Mouse (Mus musculus): ENCODE measurements at regions not wholly inside any gene's neighbourhood (a gene's known extent, or its start where the extent isn't known, plus 50 kb on each side); places are given as distances from the start of the nearest gene placed in this dataset.

- no peak for DNase-seq (ENCODE audit: low spot score in 2 of 2)
These were observed 489.6 kb downstream of the Fam19a5 start for GRCm38 (mm10) chr15:88033725-88034124.

- DNase-seq (ENCODE audit: low spot score in 2 of 2): no peak
These were observed 491.4 kb downstream of the Fam19a5 start for GRCm38 (mm10) chr15:88035486-88035885.

GRCm38 (mm10) chr15:88036146-88037000 lies 492.3 kb downstream of the Fam19a5 start:
- no peak for DNase-seq (ENCODE audit: low spot score in 2 of 2)

GRCm38 (mm10) chr15:88037606-88038005 lies 493.5 kb downstream of the Fam19a5 start:
- no peak for DNase-seq (ENCODE audit: low spot score in 2 of 2)

GRCm38 (mm10) chr15:88042821-88043220 lies 498.7 kb downstream of the Fam19a5 start:
- DNase-seq (ENCODE audit: low spot score in 2 of 2): no peak

GRCm38 (mm10) chr15:88058071-88058470 lies 514.0 kb downstream of the Fam19a5 start:
- no peak for DNase-seq (ENCODE audit: low spot score in 2 of 2)

- no peak for DNase-seq (ENCODE audit: low spot score in 2 of 2)
These were observed 516.8 kb downstream of the Fam19a5 start for GRCm38 (mm10) chr15:88060935-88061334.

- no peak for DNase-seq (ENCODE audit: low spot score in 2 of 2)
These were observed 518.9 kb downstream of the Fam19a5 start for GRCm38 (mm10) chr15:88063041-88063440.

GRCm38 (mm10) chr15:88068476-88068875 lies 524.4 kb downstream of the Fam19a5 start:
- no peak for DNase-seq (ENCODE audit: low spot score in 2 of 2)

- DNase-seq (ENCODE audit: low spot score in 2 of 2): no peak
These were observed 527.4 kb upstream of the Zdhhc25 start for GRCm38 (mm10) chr15:88072676-88073075.

- no peak for DNase-seq (ENCODE audit: low spot score in 2 of 2)
These were observed 516.2 kb upstream of the Zdhhc25 start for GRCm38 (mm10) chr15:88083911-88084310.

GRCm38 (mm10) chr15:88085631-88086030 lies 514.5 kb upstream of the Zdhhc25 start:
- DNase-seq (ENCODE audit: low spot score in 2 of 2): no peak

GRCm38 (mm10) chr15:88089486-88089885 lies 510.6 kb upstream of the Zdhhc25 start:
- DNase-seq (ENCODE audit: low spot score in 2 of 2): no peak

- DNase-seq (ENCODE audit: low spot score in 2 of 2): no peak
These were observed 508.7 kb upstream of the Zdhhc25 start for GRCm38 (mm10) chr15:88091390-88091789.

- DNase-seq (ENCODE audit: low spot score in 2 of 2): no peak
These were observed 479.7 kb upstream of the Zdhhc25 start for GRCm38 (mm10) chr15:88120376-88120775.

GRCm38 (mm10) chr15:88123907-88124523 lies 476.1 kb upstream of the Zdhhc25 start:
- DNase-seq (ENCODE audit: low spot score in 2 of 2): no peak

- peak in 1 of 2 experiments; percentile 10 for DNase-seq (ENCODE audit: low spot score in 2 of 2)
These were observed 454.0 kb upstream of the Zdhhc25 start for GRCm38 (mm10) chr15:88146118-88146517.

GRCm38 (mm10) chr15:88151199-88151598 lies 448.9 kb upstream of the Zdhhc25 start:
- no peak for DNase-seq (ENCODE audit: low spot score in 2 of 2)

GRCm38 (mm10) chr15:88159618-88160170 lies 440.4 kb upstream of the Zdhhc25 start:
- DNase-seq (ENCODE audit: low spot score in 2 of 2): no peak

- no peak for DNase-seq (ENCODE audit: low spot score in 2 of 2)
These were observed 439.8 kb upstream of the Zdhhc25 start for GRCm38 (mm10) chr15:88160291-88160690.

GRCm38 (mm10) chr15:88163438-88163837 lies 436.7 kb upstream of the Zdhhc25 start:
- DNase-seq (ENCODE audit: low spot score in 2 of 2): no peak

- DNase-seq (ENCODE audit: low spot score in 2 of 2): no peak
These were observed 425.8 kb upstream of the Zdhhc25 start for GRCm38 (mm10) chr15:88174326-88174725.

All from adrenal gland, postnatal 4 days (tissue).